30 mouse cellular contexts compared by ENCODE assay signal in the genomic region with DNA sequence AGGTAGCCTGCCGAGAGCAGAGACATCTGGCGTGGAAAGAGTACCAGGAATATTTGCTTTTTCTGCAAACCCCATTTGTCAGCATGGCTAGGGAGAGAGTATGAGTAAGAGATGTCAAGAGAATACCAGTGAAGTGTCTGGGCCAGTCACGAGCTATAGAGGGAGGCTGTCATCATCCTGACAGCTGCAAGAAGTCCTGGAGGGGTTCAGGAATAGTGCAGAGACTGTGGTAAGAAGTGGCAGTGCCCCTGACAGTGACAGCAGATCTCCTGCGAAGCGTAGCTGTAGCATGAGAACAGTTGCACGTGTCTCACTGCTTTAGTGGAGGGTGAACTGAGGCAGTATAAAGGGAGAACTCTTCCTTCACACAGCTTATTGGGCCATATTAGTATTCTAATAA. TPM values are rescaled to one million over a fixed set of nuclear protein-coding genes. Genes with fewer than 3 reads are reported as not detected.
DNase-seq lines count a peak whose midpoint lies in the region; ATAC-seq lines count a peak whose summit lies in the region.
"Had no signal": no experiment of that assay in that cellular context is flagged by ENCODE, and none has a peak within 500 bp of the region (broad histone marks: within the 10 kb centered on the region; RNA-seq: fewer than 3 reads in every experiment).

No protein-coding gene starts in this region.

- H3K9ac ChIP-seq in embryonic facial prominence, embryonic 13.5 days, result 0 out of 2 replicates have a peak overlapping the region, but pooled peaks have one; percentile 21
- no peak overlapping the region for H3K9ac ChIP-seq in heart, embryonic 12.5 days
- H3K9ac ChIP-seq: hindbrain, embryonic 14.5 days; liver, embryonic 13.5 days; neural tube, embryonic 12.5 days had no signal

- H3K4me3 ChIP-seq in embryonic facial prominence, embryonic 13.5 days, result no peak overlapping the region
- H3K4me3 ChIP-seq in embryonic facial prominence, embryonic 10.5 days, result no peak overlapping the region
- no peak overlapping the region for H3K4me3 ChIP-seq in heart, embryonic 12.5 days
- H3K4me3 ChIP-seq: forebrain, embryonic 10.5 days; liver, embryonic 13.5 days; neural tube, embryonic 12.5 days had no signal

- no peak for ATAC-seq in embryonic facial prominence, embryonic 13.5 days (ENCODE audit: insufficient number of reproducible peaks, insufficient read depth, low FRiP score, low TSS enrichment, low read depth)
- 0 out of 2 replicates have a peak, but pooled peaks have one; percentile 54 for ATAC-seq in heart, embryonic 12.5 days (ENCODE audit: insufficient number of reproducible peaks, low FRiP score)
- ATAC-seq: forebrain, embryonic 16.5 days; intestine, postnatal 0 days; midbrain, embryonic 16.5 days; Patski had no signal

- WGBS in embryonic facial prominence, embryonic 13.5 days, result 66% methylated on average over 6 of the region's 6 CpGs
- WGBS in embryonic facial prominence, embryonic 10.5 days, result 83% methylated on average over 6 of the region's 6 CpGs
- WGBS in heart, embryonic 12.5 days, result 49% methylated on average over 6 of the region's 6 CpGs

- H3K4me1 ChIP-seq in embryonic facial prominence, embryonic 13.5 days, result peaks cover 51% of the 10 kb centered on the region
- H3K4me1 ChIP-seq in embryonic facial prominence, embryonic 10.5 days, result peaks cover 13% of the 10 kb centered on the region; the same call in 1 of the 2 replicates
- peaks cover 41% of the 10 kb centered on the region for H3K4me1 ChIP-seq in heart, embryonic 12.5 days (replicated peaks)
- H3K4me1 ChIP-seq: neural tube, embryonic 12.5 days had no signal

- no peak overlapping the region for H3K27ac ChIP-seq in embryonic facial prominence, embryonic 13.5 days
- no peak overlapping the region for H3K27ac ChIP-seq in embryonic facial prominence, embryonic 10.5 days (replicated peaks)
- peak overlapping the region; percentile 29; the same call in 1 of the 2 replicates for H3K27ac ChIP-seq in heart, embryonic 12.5 days (ENCODE audit: poor library complexity, severe bottlenecking)
- H3K27ac ChIP-seq: forebrain, embryonic 10.5 days; hindbrain, embryonic 14.5 days; liver, embryonic 13.5 days; neural tube, embryonic 12.5 days had no signal

- no peaks in the 10 kb centered on the region for H3K9me3 ChIP-seq in embryonic facial prominence, embryonic 13.5 days
- no peaks in the 10 kb centered on the region for H3K9me3 ChIP-seq in embryonic facial prominence, embryonic 10.5 days
- no peaks in the 10 kb centered on the region for H3K9me3 ChIP-seq in heart, embryonic 12.5 days (replicated peaks)
- H3K9me3 ChIP-seq: forebrain, embryonic 10.5 days; G1E; liver, embryonic 13.5 days; neural tube, embryonic 12.5 days had no signal

- no peaks in the 10 kb centered on the region; the same call in 1 of the 2 replicates for H3K36me3 ChIP-seq in embryonic facial prominence, embryonic 13.5 days
- peaks cover 8% of the 10 kb centered on the region; the same call in 1 of the 2 replicates for H3K36me3 ChIP-seq in embryonic facial prominence, embryonic 10.5 days (replicated peaks)
- H3K36me3 ChIP-seq in heart, embryonic 12.5 days, result no peaks in the 10 kb centered on the region
- H3K36me3 ChIP-seq: forebrain, embryonic 10.5 days; liver, embryonic 13.5 days; neural tube, embryonic 12.5 days had no signal

- no peaks in the 10 kb centered on the region for H3K27me3 ChIP-seq in embryonic facial prominence, embryonic 13.5 days
- no peaks in the 10 kb centered on the region for H3K27me3 ChIP-seq in embryonic facial prominence, embryonic 10.5 days (replicated peaks; ENCODE audit: low read depth, poor library complexity, severe bottlenecking)
- H3K27me3 ChIP-seq in heart, embryonic 12.5 days (replicated peaks), result no peaks in the 10 kb centered on the region
- H3K27me3 ChIP-seq: liver, embryonic 13.5 days; neural tube, embryonic 12.5 days; Patski had no signal

- DNase-seq in embryonic facial prominence, embryonic 10.5 days (ENCODE audit: low spot score), result no peak
- DNase-seq in heart, postnatal 4 days, result no peak
- peak; percentile 18 for DNase-seq in retina, postnatal 1 day
- no peak for DNase-seq in retina, embryonic 14.5 days (ENCODE audit: low spot score)
- DNase-seq in urinary bladder, adult 2 months (ENCODE audit: low spot score), result no peak
- DNase-seq in cerebellum, adult 9-11 months, result no peak
- DNase-seq: adrenal gland, postnatal 10 days; cerebellum, adult 11-12 months; cerebellum, postnatal 10 days; gastrocnemius, postnatal 14 days; heart, postnatal 14 days; kidney, adult 9 months; kidney, postnatal 10 days; layer of hippocampus, postnatal 36 days; liver, embryonic 13.5 days; lung, adult 18-20 months; lung, postnatal 36 days; thymus, postnatal 4 days had no signal

- no peak overlapping the region for H3K4me2 ChIP-seq in embryonic facial prominence, embryonic 13.5 days
- no peak overlapping the region for H3K4me2 ChIP-seq in heart, embryonic 12.5 days
- H3K4me2 ChIP-seq: hindbrain, embryonic 14.5 days; liver, embryonic 13.5 days; midbrain, embryonic 11.5 days; neural tube, embryonic 12.5 days had no signal

RNA-seq across cellular contexts. Expression of gene Tgfb3, which starts 57.3 kb away (rescaled TPM):
- polyA plus RNA-seq in embryonic facial prominence, embryonic 13.5 days (2015; fragmentation: Nextera tagmentation; extraction: Ambion mirVana), result 43.1 and 48.0 TPM in 2 replicates
- polyA plus RNA-seq in embryonic facial prominence, embryonic 10.5 days (2016; fragmentation: Nextera tagmentation; extraction: Ambion mirVana), result 10.7 and 14.4 TPM in 2 replicates
- 24.2 and 24.5 TPM in 2 replicates for polyA plus RNA-seq in heart, embryonic 12.5 days (2016; fragmentation: Nextera tagmentation; extraction: Ambion mirVana)
- total RNA-seq in heart, postnatal 4 days (2021), result 10 to 100 TPM; 18.6 to 19.2 TPM
- polyA plus RNA-seq in urinary bladder, adult 2 months (2012; rRNA removed), result 37.0 and 45.1 TPM in 2 replicates
- total RNA-seq: megakaryocyte, adult 5-6 weeks had no signal
